Mouse (Mus musculus) heart, embryonic 13.5 days (tissue): ENCODE measurements around the gene Dnmbp. TPM values are rescaled to one million over a fixed set of nuclear protein-coding genes. Genes with fewer than 3 reads are reported as not detected.

Source experiments
- ATAC-seq: fragments of 200-750 bp; cut with Nextera tagmentation; 2 replicates; pipeline ENCODE4 v1.8.0; 2017; ENCODE audit warnings: moderate TSS enrichment; ENCODE audit not compliant: insufficient number of reproducible peaks, low FRiP score, low TSS enrichment; ENCODE audit errors: extremely low read depth
- H3K27ac ChIP-seq: fragments of 300-500 bp; sonication (generic); replicated peaks from 2 replicates; pipeline ENCODE4 v1.5.1; 2015; ENCODE audit warnings: moderate library complexity, mild to moderate bottlenecking, inconsistent platforms
- H3K27me3 ChIP-seq: fragments of 300-500 bp; sonication (generic); replicated peaks from 2 replicates; pipeline ENCODE4 v1.6.1; 2015; ENCODE audit warnings: mild to moderate bottlenecking, inconsistent platforms
- H3K36me3 ChIP-seq: fragments of 300-500 bp; sonication (generic); 2 replicates; pipeline ENCODE4 v1.6.1; 2015; ENCODE audit warnings: mild to moderate bottlenecking, inconsistent platforms
- H3K4me1 ChIP-seq: fragments of 300-500 bp; sonication (generic); 2 replicates; pipeline ENCODE4 v1.6.1; 2015; ENCODE audit warnings: inconsistent platforms
- H3K4me2 ChIP-seq: fragments of 300-500 bp; sonication (generic); 2 replicates; pipeline ENCODE4 v1.6.1; 2015; ENCODE audit warnings: inconsistent platforms, mild to moderate bottlenecking, moderate library complexity
- H3K4me3 ChIP-seq: fragments of 300-500 bp; sonication (generic); 2 replicates; pipeline ENCODE4 v1.5.1; 2015; ENCODE audit warnings: moderate library complexity, mild to moderate bottlenecking, inconsistent platforms
- H3K9ac ChIP-seq: fragments of 300-500 bp; sonication (generic); 2 replicates; pipeline ENCODE4 v1.6.1; 2015; ENCODE audit warnings: inconsistent platforms, mild to moderate bottlenecking, moderate library complexity
- H3K9me3 ChIP-seq: fragments of 300-500 bp; sonication (generic); 2 replicates; pipeline ENCODE4 v1.6.1; 2016; ENCODE audit warnings: inconsistent platforms
- WGBS: fragments of 180-500 bp; shearing (Covaris S2); methylation state at CpG from one replicate; pipeline ENCODE4 v1.1.7; 2015; ENCODE audit warnings: mixed read lengths; 5-methylcytosine and 5-hydroxymethylcytosine counted together
- polyA plus RNA-seq: library from polyadenylated mRNA; unstranded; fragments of >200 nt; fragmentation: Nextera tagmentation; extraction: Ambion mirVana; gene quantifications from 2 replicates; pipeline ENCODE4 v1.2.1, GENCODE M21; 2015

The Dnmbp gene
- polyA plus RNA-seq, 1 experiment from 2014 or later: 10.5 TPM

DNA sequence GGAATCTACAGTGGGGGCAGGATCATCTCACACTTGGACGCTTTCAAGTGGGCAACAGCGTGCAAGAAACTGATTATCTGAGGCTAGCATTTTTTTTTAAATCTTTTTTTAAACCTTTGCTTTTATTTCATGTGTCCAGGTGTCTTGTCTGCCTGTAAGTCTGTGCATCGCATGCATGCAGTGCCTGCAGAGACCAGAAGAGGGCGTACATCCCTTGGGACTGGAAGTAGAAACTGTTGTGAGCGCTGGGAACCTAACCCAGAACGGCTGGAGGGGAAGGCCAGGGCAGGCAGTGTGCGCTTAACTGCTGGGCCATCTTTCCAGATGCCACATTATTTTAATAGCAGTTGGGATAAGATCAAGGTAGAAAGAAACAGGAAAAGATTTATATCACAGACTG lies 17.0 kb downstream of the Dnmbp start:
- H3K4me2 ChIP-seq: no peak overlapping the region
- WGBS: 87% methylated on average over 7 of the region's 7 CpGs

DNA sequence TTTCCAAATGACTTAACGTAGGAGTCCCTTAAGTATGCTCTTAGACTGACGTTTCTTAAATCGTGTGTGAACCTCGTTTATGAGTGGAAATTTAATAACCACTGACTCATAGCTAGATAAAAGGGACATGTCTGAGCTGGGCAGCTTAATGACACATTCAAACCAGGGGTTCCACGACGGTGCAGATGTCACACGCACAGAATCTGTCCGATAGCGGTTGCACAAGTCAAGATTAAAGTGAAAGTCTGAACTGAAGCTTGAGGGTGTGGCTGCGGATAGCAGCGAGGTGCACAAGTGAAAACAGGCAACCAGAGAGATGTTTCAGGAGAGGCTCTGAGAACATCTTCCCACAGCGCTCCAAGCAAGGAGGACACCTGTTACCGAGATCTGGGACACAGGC lies 18.6 kb downstream of the Dnmbp start:
- WGBS: 42% methylated on average over 13 of the region's 13 CpGs
- peak overlapping the region; percentile 26 for H3K4me3 ChIP-seq

More for the DNA sequence above, 17.0 kb downstream of the Dnmbp start:
- Histone ChIP-seq H3K4me1 (peaks cover 54% of the 10 kb centered on the region), H3K9me3 (peaks cover 7% of the 10 kb centered on the region; the same call in 1 of the 2 replicates), H3K9ac (no peak overlapping the region), H3K27me3 (no peaks in the 10 kb centered on the region), H3K27ac (no peak overlapping the region), H3K36me3 (peaks cover 15% of the 10 kb centered on the region), H3K4me3 (no peak overlapping the region)
- no peak for ATAC-seq

DNA sequence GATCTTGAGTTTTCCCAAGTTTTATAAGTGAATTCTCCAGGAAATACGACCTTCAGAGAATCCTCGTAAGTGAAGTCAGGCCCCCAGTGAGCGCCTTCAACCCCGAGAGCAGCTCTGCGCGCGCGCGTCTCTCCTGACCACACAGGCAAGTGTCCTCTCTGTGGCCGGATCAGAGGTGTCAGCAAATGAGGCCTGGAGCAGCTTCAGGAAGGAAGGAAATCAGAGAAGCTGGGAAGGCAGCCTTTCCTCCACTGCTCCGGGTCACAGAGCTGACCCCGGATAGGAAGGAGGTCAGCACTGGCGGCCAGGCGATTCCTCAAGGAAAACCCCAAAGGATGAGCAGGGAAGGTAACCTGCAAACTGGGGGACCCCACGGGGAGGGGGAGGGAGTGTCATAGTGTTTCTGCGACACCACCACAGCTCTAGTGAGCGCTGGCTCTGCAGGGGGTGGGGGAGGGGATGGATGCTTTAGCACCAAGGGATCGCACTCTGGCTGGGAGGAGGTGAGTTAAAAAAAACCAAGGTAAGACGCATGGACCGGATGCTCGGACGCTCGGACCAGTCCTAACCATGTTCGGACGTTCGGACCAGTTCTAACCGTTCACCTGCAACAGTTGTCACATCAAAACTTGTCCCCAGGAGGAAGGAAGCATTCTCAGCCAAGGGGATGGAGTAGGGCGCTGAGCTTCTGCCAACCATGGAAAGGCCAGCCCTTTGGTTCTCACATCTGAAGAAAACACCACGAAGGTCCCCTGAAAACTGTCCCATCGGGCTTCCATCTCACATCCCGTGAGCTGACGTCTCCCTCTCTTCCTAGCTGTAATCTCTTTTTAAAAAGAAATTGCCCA lies 19.3 kb downstream of the Dnmbp start:
- ATAC-seq: no peak
- Histone ChIP-seq H3K27me3 (no peaks in the 10 kb centered on the region), H3K9ac (peak overlapping the region; percentile 57; the same call in 1 of the 2 replicates), H3K4me2 (peak overlapping the region; percentile 61), H3K4me3 (peak overlapping the region; percentile 31), H3K4me1 (peaks cover 56% of the 10 kb centered on the region), H3K27ac (peak overlapping the region; percentile 41), H3K36me3 (peaks cover 15% of the 10 kb centered on the region), H3K9me3 (peaks cover 7% of the 10 kb centered on the region; the same call in 1 of the 2 replicates)
- WGBS: 14% methylated on average over 32 of the region's 32 CpGs

More for the DNA sequence above, 18.6 kb downstream of the Dnmbp start:
- H3K9me3 ChIP-seq: peaks cover 7% of the 10 kb centered on the region; the same call in 1 of the 2 replicates
- H3K27me3 ChIP-seq: no peaks in the 10 kb centered on the region
- H3K27ac ChIP-seq: no peak overlapping the region
- H3K4me1 ChIP-seq: peaks cover 55% of the 10 kb centered on the region
- H3K9ac ChIP-seq: 0 out of 2 replicates have a peak overlapping the region, but pooled peaks have one; percentile 25
- H3K36me3 ChIP-seq: peaks cover 15% of the 10 kb centered on the region
- ATAC-seq: no peak
- H3K4me2 ChIP-seq: peak overlapping the region; percentile 61

DNA sequence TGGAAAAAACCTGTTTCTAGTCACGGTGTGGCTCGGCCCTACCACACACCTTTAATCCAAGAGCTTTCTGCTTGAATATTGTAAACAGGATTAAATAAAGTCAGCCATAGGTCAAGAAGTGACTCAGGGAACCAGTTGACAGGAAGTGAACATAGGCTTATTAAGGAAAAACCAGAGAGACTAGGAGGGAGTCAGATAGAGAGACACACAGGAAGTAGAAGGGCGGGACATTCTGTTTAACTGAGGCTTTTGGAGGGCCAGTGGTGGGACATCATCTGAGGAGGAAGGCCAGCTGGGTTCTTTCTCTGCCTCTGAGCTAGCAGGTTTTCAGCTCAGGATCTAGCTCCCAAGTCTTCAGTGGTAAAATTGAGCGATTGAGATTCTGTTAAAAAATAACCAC lies 20.1 kb downstream of the Dnmbp start:
- Histone ChIP-seq H3K27ac (no peak overlapping the region; the same call in 1 of the 2 replicates), H3K9ac (no peak overlapping the region), H3K4me3 (no peak overlapping the region), H3K4me1 (peaks cover 56% of the 10 kb centered on the region), H3K27me3 (no peaks in the 10 kb centered on the region), H3K9me3 (peaks cover 7% of the 10 kb centered on the region; the same call in 1 of the 2 replicates), H3K36me3 (peaks cover 15% of the 10 kb centered on the region), H3K4me2 (no peak overlapping the region)
- no peak for ATAC-seq
- WGBS: 71% methylated on average over 4 of the region's 4 CpGs

DNA sequence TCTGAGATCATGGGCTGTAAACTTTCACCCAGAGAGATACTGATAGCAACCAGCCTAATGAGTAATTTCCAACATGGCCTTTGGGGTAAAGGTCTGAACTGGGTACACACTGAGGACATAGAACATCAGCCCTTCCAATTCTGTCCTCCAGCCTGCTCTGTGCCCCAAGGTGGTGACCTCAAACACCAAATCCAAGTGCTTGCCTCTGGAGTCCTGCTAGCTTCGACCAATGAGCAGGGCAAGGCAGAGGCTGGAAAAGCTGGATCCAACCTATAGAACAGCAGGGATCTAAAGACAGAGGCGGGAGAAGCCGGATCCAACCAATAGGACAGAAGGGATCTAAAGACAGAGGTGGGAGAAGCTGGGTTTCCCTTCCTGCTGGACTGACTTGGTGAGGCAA lies 21.2 kb downstream of the Dnmbp start:
- no peak overlapping the region for H3K4me3 ChIP-seq
- peaks cover 14% of the 10 kb centered on the region for H3K36me3 ChIP-seq
- H3K9ac ChIP-seq: no peak overlapping the region
- peaks cover 7% of the 10 kb centered on the region; the same call in 1 of the 2 replicates for H3K9me3 ChIP-seq
- no peak overlapping the region for H3K27ac ChIP-seq
- H3K4me1 ChIP-seq: peaks cover 56% of the 10 kb centered on the region
- WGBS: 61% methylated on average over 3 of the region's 3 CpGs
- H3K4me2 ChIP-seq: no peak overlapping the region
- H3K27me3 ChIP-seq: no peaks in the 10 kb centered on the region
- no peak for ATAC-seq

DNA sequence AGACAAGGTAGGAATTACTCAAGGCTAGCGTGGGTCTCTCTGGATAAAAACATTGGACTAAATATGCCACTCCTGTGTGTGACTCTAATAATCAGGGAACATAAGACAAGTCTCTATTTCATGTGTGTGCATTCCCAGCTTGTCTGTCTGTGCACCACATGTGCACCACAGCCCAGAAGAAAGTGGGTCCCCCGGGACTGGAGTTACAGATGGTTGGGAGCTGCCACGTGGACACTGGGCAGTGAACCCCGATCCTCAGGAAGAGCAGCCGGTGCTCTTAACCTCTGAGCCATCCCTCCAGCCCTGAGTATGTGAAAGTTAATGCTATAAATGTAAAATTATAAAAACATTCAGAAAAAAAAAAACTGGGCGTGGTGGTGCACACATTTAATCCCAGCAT lies 22.2 kb downstream of the Dnmbp start:
- Histone ChIP-seq H3K9me3 (no peaks in the 10 kb centered on the region), H3K9ac (no peak overlapping the region), H3K4me3 (no peak overlapping the region), H3K4me1 (peaks cover 62% of the 10 kb centered on the region), H3K4me2 (no peak overlapping the region), H3K27ac (no peak overlapping the region), H3K36me3 (peaks cover 4% of the 10 kb centered on the region; the same call in 1 of the 2 replicates), H3K27me3 (no peaks in the 10 kb centered on the region)
- no peak for ATAC-seq
- WGBS: 84% methylated on average over 6 of the region's 6 CpGs

DNA sequence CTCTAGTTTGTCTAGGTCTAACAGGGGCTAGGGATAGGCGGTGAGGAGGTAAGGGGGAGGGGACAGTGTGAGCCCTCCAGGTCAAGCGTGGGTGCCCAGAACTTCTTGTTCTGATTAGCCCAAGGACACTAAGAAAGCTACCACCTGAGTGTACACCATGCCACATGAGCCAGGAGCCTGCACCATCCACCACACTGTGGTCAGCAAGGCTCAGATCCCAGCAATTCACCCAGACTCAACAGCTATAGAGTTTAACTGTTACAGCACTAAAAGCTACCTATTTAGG lies 22.6 kb downstream of the Dnmbp start:
- 67% methylated on average over 2 of the region's 2 CpGs for WGBS
- H3K9me3 ChIP-seq: no peaks in the 10 kb centered on the region
- peaks cover 3% of the 10 kb centered on the region; the same call in 1 of the 2 replicates for H3K36me3 ChIP-seq
- no peak for ATAC-seq
- H3K4me1 ChIP-seq: peaks cover 59% of the 10 kb centered on the region
- peak overlapping the region; percentile 65; the same call in 1 of the 2 replicates for H3K9ac ChIP-seq
- H3K27ac ChIP-seq: no peak overlapping the region
- 0 out of 2 replicates have a peak overlapping the region, but pooled peaks have one; percentile 23 for H3K4me3 ChIP-seq
- H3K4me2 ChIP-seq: peak overlapping the region; percentile 60
- H3K27me3 ChIP-seq: no peaks in the 10 kb centered on the region

DNA sequence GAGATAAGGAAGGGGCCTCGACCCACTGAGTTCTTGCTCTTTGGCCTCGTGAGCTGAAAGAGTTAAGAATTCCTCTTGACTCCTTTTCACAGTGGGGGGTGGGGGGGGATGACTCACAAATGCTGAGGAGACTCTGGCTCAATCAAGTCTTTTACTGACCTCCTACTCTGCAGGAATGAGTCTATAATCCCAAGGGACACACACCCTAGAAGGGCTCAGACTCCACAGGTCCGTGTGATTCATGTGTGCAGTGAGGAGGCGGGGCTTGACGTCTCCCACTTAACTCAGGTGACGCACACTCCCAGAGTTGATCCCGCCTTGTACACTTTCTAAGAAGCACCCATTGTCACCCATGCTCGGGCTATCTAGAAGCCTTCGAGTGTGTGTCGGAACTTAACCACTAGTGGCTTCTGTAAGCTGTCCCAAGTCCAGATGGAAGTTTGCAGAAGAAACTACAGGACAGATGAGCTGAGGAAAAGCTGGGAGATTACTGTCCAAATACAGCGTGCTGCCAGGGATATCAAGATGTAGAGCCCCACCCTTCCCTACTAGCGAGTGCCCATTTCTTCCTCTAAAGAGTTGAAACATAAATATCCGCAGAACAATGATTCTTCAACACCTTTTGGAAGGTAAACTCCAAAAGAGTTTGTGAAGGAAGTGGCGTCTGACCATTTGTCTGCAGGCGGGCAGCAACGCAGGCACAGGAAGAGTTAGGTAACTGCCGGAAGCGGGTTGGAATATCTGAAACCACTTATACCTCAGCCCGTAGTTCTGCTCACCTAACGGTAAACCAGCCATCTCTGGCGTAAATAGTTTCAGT lies 23.2 kb downstream of the Dnmbp start:
- H3K4me1 ChIP-seq: peaks cover 57% of the 10 kb centered on the region

DNA sequence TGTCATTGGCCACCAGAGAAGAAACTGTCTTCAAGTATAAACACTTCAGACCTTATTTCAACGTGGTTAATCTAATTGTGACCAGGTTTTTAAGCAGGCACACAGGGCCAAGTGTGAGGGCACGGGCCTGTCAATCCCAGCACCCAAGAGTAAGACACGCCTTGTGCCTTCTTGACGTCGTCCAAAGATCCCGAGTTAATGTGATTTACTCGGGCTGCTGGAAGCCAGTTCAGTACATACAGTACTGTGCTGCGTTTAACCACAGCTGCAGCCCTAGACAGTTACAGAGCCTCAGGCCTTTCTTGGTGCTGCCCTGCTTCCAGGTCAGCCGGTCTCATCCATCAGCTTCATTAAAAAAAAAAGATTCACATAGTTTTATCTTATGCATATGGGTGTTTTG lies 24.6 kb downstream of the Dnmbp start:
- ATAC-seq: no peak
- peaks cover 21% of the 10 kb centered on the region for H3K36me3 ChIP-seq
- 73% methylated on average over 9 of the region's 9 CpGs for WGBS
- no peaks in the 10 kb centered on the region for H3K27me3 ChIP-seq
- no peaks in the 10 kb centered on the region for H3K9me3 ChIP-seq
- H3K4me1 ChIP-seq: peaks cover 44% of the 10 kb centered on the region
- H3K4me3 ChIP-seq: no peak overlapping the region
- H3K9ac ChIP-seq: no peak overlapping the region
- no peak overlapping the region for H3K27ac ChIP-seq
- H3K4me2 ChIP-seq: no peak overlapping the region

More for the DNA sequence above, 23.2 kb downstream of the Dnmbp start:
- Histone ChIP-seq H3K36me3 (peaks cover 7% of the 10 kb centered on the region), H3K4me2 (peak overlapping the region; percentile 60), H3K27ac (no peak overlapping the region), H3K27me3 (no peaks in the 10 kb centered on the region), H3K9ac (peak overlapping the region; percentile 65), H3K4me3 (peak overlapping the region; percentile 23), H3K9me3 (no peaks in the 10 kb centered on the region)
- no peak; the same call in 1 of the 2 replicates for ATAC-seq
- 26% methylated on average over 21 of the region's 21 CpGs for WGBS

DNA sequence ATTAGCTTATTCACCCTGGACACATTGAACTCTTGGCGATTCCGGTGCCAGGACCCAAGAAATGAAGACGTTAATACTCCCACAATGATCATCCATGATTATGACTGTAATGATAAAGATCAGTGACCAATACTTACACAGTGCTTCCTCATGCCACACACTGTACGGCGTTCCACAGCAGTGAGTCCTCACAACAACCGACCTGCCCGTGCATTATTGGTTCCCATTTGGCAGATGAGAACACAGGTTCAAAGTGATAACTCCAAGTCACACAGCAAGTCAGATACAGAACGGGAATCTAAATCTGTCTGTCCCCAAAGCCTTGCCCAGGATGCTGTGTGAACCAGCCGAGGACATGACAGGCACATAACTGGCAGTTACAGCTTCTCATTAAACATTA lies 25.0 kb downstream of the Dnmbp start:
- no peak overlapping the region for H3K27ac ChIP-seq
- no peaks in the 10 kb centered on the region for H3K9me3 ChIP-seq
- no peak overlapping the region for H3K4me2 ChIP-seq
- no peak overlapping the region for H3K4me3 ChIP-seq
- no peak for ATAC-seq
- peaks cover 25% of the 10 kb centered on the region for H3K36me3 ChIP-seq
- peaks cover 39% of the 10 kb centered on the region for H3K4me1 ChIP-seq
- H3K27me3 ChIP-seq: no peaks in the 10 kb centered on the region
- H3K9ac ChIP-seq: no peak overlapping the region
- 80% methylated on average over 9 of the region's 9 CpGs for WGBS

DNA sequence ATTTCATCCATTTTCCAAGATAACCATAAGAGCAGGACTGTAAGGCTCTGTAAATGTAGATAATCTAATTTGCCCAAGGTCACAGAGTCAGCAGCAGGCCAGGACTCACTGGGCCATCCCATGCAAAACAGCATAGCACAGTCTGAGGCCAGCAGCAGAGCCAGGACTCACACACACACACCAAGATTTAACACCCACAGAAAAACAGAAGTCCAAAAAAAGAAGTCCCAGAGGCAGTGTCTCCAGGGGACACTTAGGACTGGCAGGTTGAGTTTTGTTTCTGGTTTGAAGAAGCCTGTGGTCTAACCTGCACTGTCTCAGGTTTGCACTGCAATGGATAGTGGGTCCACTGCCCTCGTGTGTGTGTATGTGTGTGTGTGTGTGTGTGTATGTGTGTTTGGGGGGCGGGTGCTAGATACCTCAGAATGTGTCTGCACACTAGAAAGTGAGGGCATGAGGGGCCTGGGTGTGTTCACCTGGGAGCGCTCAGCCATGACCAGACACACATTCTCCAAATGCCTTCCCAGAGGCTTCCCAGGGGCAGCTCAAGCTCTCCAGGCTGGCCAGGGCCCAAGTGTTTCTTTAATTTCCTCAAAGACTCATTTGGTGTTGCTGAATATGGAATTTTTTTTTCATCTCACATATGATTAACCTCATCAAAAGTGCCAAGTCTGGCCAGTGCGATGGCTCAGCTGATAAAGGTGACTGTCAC lies 27.1 kb downstream of the Dnmbp start:
- peaks cover 26% of the 10 kb centered on the region for H3K4me1 ChIP-seq
- no peak for ATAC-seq
- H3K27me3 ChIP-seq: no peaks in the 10 kb centered on the region
- H3K9ac ChIP-seq: no peak overlapping the region
- no peaks in the 10 kb centered on the region for H3K9me3 ChIP-seq
- H3K4me3 ChIP-seq: no peak overlapping the region
- H3K27ac ChIP-seq: no peak overlapping the region
- 54% methylated on average over 4 of the region's 4 CpGs for WGBS
- peaks cover 38% of the 10 kb centered on the region for H3K36me3 ChIP-seq
- no peak overlapping the region for H3K4me2 ChIP-seq
